Mouse (Mus musculus) cortical plate, adult 2 months (tissue): Measurements from ENCODE around the gene Gm11733. TPM values are rescaled to one million over a fixed set of nuclear protein-coding genes. Genes with fewer than 3 reads are reported as not detected.
A peak's percentile ranks its signal among the peaks of the same experiment; 100 is the strongest.
"Not testable (repeated sequence)": the region's sequence is repeated elsewhere in the genome, so short reads cannot be mapped to it uniquely, and the experiment has no call there.

Experiments used
- H3K27ac ChIP-seq: fragments of 200-500 bp; 2 replicates; pipeline ENCODE4 v1.5.1; 2012; ENCODE audit warnings: low read length, control low read depth, inconsistent platforms; ENCODE audit not compliant: insufficient read depth
- H3K4me1 ChIP-seq: fragments of 200-500 bp; 2 replicates; pipeline ENCODE4 v1.6.1; 2011; ENCODE audit warnings: low read length; ENCODE audit not compliant: control insufficient read depth, insufficient read depth
- H3K4me3 ChIP-seq: fragments of 200-500 bp; 2 replicates; pipeline ENCODE4 v1.5.1; 2011; ENCODE audit warnings: mild to moderate bottlenecking, low read length, control low read depth; ENCODE audit not compliant: insufficient read depth
- CTCF ChIP-seq: fragments of 200-500 bp; IDR thresholded peaks from 2 replicates; pipeline ENCODE4 v1.5.1; 2011; ENCODE audit warnings: mild to moderate bottlenecking, control low read depth, low read length; ENCODE audit not compliant: insufficient read depth; ENCODE audit errors: extremely low read depth
- POLR2A ChIP-seq: fragments of 200-500 bp; IDR thresholded peaks from 2 replicates; pipeline ENCODE4 v1.6.1; 2011; ENCODE audit warnings: mild to moderate bottlenecking, low read length, control low read depth; ENCODE audit not compliant: insufficient read depth; ENCODE audit errors: extremely low read depth
- polyA plus RNA-seq: library from polyadenylated mRNA; depleted of rRNA; stranded (reverse); fragments of >200 nt; gene quantifications from 2 replicates; pipeline ENCODE4 v1.2.3, GENCODE M21; 2012; rRNA removed

The Gm11733 gene
- polyA plus RNA-seq: 0.15 and 0.26 TPM in 2 replicates

- Histone ChIP-seq H3K4me3 (no peak within 1 kb of the TSS), H3K27ac (peak within 1 kb of the TSS; percentile 31), H3K4me1 (peaks cover 6% of the 10 kb centered on the region)
- peak; percentile 53; the same call in 1 of the 2 replicates for TF ChIP-seq POLR2A
- TF ChIP-seq CTCF: no peak
These were observed at the start of gene Gm11733 for GRCm38 (mm10) chr11:117484198-117484597. Gene Gm11733 (plus strand): TSS chr11:117484368.

- no peak overlapping the region for H3K27ac ChIP-seq
- TF ChIP-seq CTCF: no peak
- TF ChIP-seq POLR2A: no peak
- 0 out of 2 replicates have a peak overlapping the region, but pooled peaks have one; percentile 1 for H3K4me3 ChIP-seq
- H3K4me1 ChIP-seq: peaks cover 5% of the 10 kb centered on the region
These were observed 47.6 kb upstream of the Gm11733 start for GRCm38 (mm10) chr11:117436401-117437109.

- Histone ChIP-seq H3K4me1 (peaks cover 5% of the 10 kb centered on the region), H3K27ac (no peak overlapping the region), H3K4me3 (no peak overlapping the region)
- no peak for TF ChIP-seq POLR2A
- TF ChIP-seq CTCF: no peak
These were observed 47.1 kb upstream of the Gm11733 start for GRCm38 (mm10) chr11:117437110-117437490.

GRCm38 (mm10) chr11:117438363-117438762 is 45.8 kb upstream of the Gm11733 start:
- Histone ChIP-seq H3K27ac (no peak overlapping the region), H3K4me1 (peaks cover 5% of the 10 kb centered on the region), H3K4me3 (no peak overlapping the region)
- no peak for TF ChIP-seq POLR2A

- Histone ChIP-seq H3K4me1 (peaks cover 5% of the 10 kb centered on the region), H3K4me3 (no peak overlapping the region), H3K27ac (no peak overlapping the region)
- TF ChIP-seq CTCF (no peak), POLR2A (no peak)
These were observed 43.2 kb upstream of the Gm11733 start for GRCm38 (mm10) chr11:117440865-117441425.

- H3K4me3 ChIP-seq: no peak overlapping the region
- no peak overlapping the region for H3K27ac ChIP-seq
- TF ChIP-seq CTCF (no peak), POLR2A (no peak)
- H3K4me1 ChIP-seq: no peaks in the 10 kb centered on the region
These were observed 40.1 kb upstream of the Gm11733 start for GRCm38 (mm10) chr11:117444090-117444489.

GRCm38 (mm10) chr11:117445707-117446106 is 38.5 kb upstream of the Gm11733 start:
- TF ChIP-seq POLR2A (no peak), CTCF (no peak)
- Histone ChIP-seq H3K27ac (no peak overlapping the region), H3K4me3 (no peak overlapping the region), H3K4me1 (no peaks in the 10 kb centered on the region)

- Histone ChIP-seq H3K4me3 (no peak overlapping the region), H3K4me1 (no peaks in the 10 kb centered on the region), H3K27ac (no peak overlapping the region)
- no peak for TF ChIP-seq CTCF
- TF ChIP-seq POLR2A: no peak
These were observed 30.1 kb upstream of the Gm11733 start for GRCm38 (mm10) chr11:117454086-117454485.

- no peak overlapping the region for H3K4me3 ChIP-seq
- no peak for TF ChIP-seq POLR2A
- TF ChIP-seq CTCF: no peak
- H3K27ac ChIP-seq: no peak overlapping the region
- no peaks in the 10 kb centered on the region for H3K4me1 ChIP-seq
These were observed 25.0 kb upstream of the Gm11733 start for GRCm38 (mm10) chr11:117459148-117459547.

GRCm38 (mm10) chr11:117462202-117462864 is 21.8 kb upstream of the Gm11733 start:
- Histone ChIP-seq H3K4me3 (no peak overlapping the region), H3K4me1 (no peaks in the 10 kb centered on the region), H3K27ac (no peak overlapping the region)
- TF ChIP-seq POLR2A (no peak), CTCF (no peak)

- H3K27ac ChIP-seq, H3K4me1 ChIP-seq, H3K4me3 ChIP-seq: not testable (repeated sequence)
These were observed 20.8 kb upstream of the Gm11733 start for GRCm38 (mm10) chr11:117463416-117463815.
